Mouse (Mus musculus) MEL (cell line): ENCODE measurements at regions not wholly inside any gene's neighbourhood (a gene's known extent, or its start where the extent isn't known, plus 50 kb on each side); places are given as distances from the start of the nearest gene placed in this dataset.

Experiments used
- DNase-seq: peaks from one replicate; pipeline ENCODE4 v3.0.0; 2011; ENCODE audit warnings: low read depth, low spot score
- H3K27ac ChIP-seq: 2 replicates; pipeline ENCODE4 v1.5.1; 2012; ENCODE audit warnings: low read depth, mild to moderate bottlenecking, control low read depth, low read length, moderate library complexity; ENCODE audit not compliant: control insufficient read depth
- H3K27me3 ChIP-seq, 2 experiments: fragments of 150-350 bp in 1 of 2; sonication (generic) in 1 of 2; 2 replicates each; pipeline ENCODE4 v1.6.1; 2012; ENCODE audit warnings: low read length in 2 of 2, mild to moderate bottlenecking in 2 of 2, improper control_type of control experiment in 1 of 2, moderate library complexity in 1 of 2; ENCODE audit not compliant: insufficient read depth in 2 of 2, control insufficient read depth in 1 of 2
- H3K36me3 ChIP-seq, 2 experiments: 2 replicates each; pipeline ENCODE4 v1.6.1; 2012 to 2014; ENCODE audit warnings: low read length in 2 of 2, improper control_type of control experiment in 1 of 2, inconsistent platforms in 1 of 2, mild to moderate bottlenecking in 1 of 2; ENCODE audit not compliant: insufficient read depth in 2 of 2, control insufficient read depth in 1 of 2
- H3K4me1 ChIP-seq, 2 experiments: fragments of 150-350 bp in 1 of 2; sonication (generic) in 1 of 2; 2 replicates each; pipeline ENCODE4 v1.6.1; 2012; ENCODE audit warnings: low read length in 2 of 2, improper control_type of control experiment in 1 of 2, mild to moderate bottlenecking in 1 of 2; ENCODE audit not compliant: insufficient read depth in 2 of 2, control insufficient read depth in 1 of 2
- H3K4me3 ChIP-seq, 2 experiments: fragments of 150-350 bp in 1 of 2; sonication (generic) in 1 of 2; 2 replicates each; pipeline ENCODE4 v1.5.1; 2012; ENCODE audit warnings: low read depth in 2 of 2, low read length in 2 of 2, mild to moderate bottlenecking in 2 of 2, moderate library complexity in 2 of 2, control low read depth in 1 of 2, improper control_type of control experiment in 1 of 2; ENCODE audit not compliant: control insufficient read depth in 1 of 2, insufficient read depth in 1 of 2
- H3K79me2 ChIP-seq: 2 replicates; pipeline ENCODE4 v1.6.1; 2012; ENCODE audit warnings: mild to moderate bottlenecking, low read length, moderate library complexity; ENCODE audit not compliant: control insufficient read depth, poor library complexity, insufficient read depth
- H3K9ac ChIP-seq: 2 replicates; pipeline ENCODE4 v1.6.1; 2012; ENCODE audit warnings: low read depth, mild to moderate bottlenecking, control low read depth, low read length, moderate library complexity; ENCODE audit not compliant: control insufficient read depth, poor library complexity, severe bottlenecking
- H3K9me3 ChIP-seq: fragments of 150-350 bp; sonication (generic); replicated peaks from 2 replicates; pipeline ENCODE4 v1.6.1; 2012; ENCODE audit warnings: mild to moderate bottlenecking, low read length, improper control_type of control experiment, moderate library complexity; ENCODE audit not compliant: insufficient read depth
- CTCF ChIP-seq, 3 experiments: IDR thresholded peaks in 2 of 3; conservative IDR thresholded peaks in 1 of 3; 2 replicates each; pipeline ENCODE4 v1.5.1; 2011 to 2012; ENCODE audit warnings: low read length in 3 of 3, low read depth in 2 of 3, mild to moderate bottlenecking in 2 of 3, improper control_type of control experiment in 1 of 3, inconsistent platforms in 1 of 3, mixed read lengths in 1 of 3, moderate library complexity in 1 of 3; ENCODE audit not compliant: control insufficient read depth in 1 of 3, insufficient read depth in 1 of 3, poor library complexity in 1 of 3, severe bottlenecking in 1 of 3
- GABPA ChIP-seq: IDR thresholded peaks from 2 replicates; pipeline ENCODE4 v1.6.1; 2012; ENCODE audit warnings: low read depth, mild to moderate bottlenecking, inconsistent platforms, low read length, improper control_type of control experiment, moderate library complexity
- GATA1 ChIP-seq: IDR thresholded peaks from 2 replicates; pipeline ENCODE4 v1.6.1; 2011; ENCODE audit warnings: low read depth, low read length, improper control_type of control experiment
- MYB ChIP-seq: IDR thresholded peaks from 2 replicates; pipeline ENCODE4 v1.6.1; 2011; ENCODE audit warnings: mild to moderate bottlenecking, low read depth, low read length, improper control_type of control experiment
- NRF1 ChIP-seq: IDR thresholded peaks from 2 replicates; pipeline ENCODE4 v1.6.1; 2014; ENCODE audit warnings: low read depth, mild to moderate bottlenecking, inconsistent platforms, low read length, improper control_type of control experiment, moderate library complexity; ENCODE audit not compliant: poor library complexity, insufficient read depth, severe bottlenecking
- TAL1 ChIP-seq: IDR thresholded peaks from 2 replicates; pipeline ENCODE4 v1.6.1; 2012; ENCODE audit warnings: mild to moderate bottlenecking, inconsistent platforms, low read length, moderate library complexity, mixed read lengths
- TBP ChIP-seq: IDR thresholded peaks from 2 replicates; pipeline ENCODE4 v1.8.0; 2011; ENCODE audit warnings: low read depth, low read length, improper control_type of control experiment
- UBTF ChIP-seq: IDR thresholded peaks from 2 replicates; pipeline ENCODE4 v1.6.1; 2012; ENCODE audit warnings: low read depth, mild to moderate bottlenecking, inconsistent platforms, low read length, improper control_type of control experiment, moderate library complexity, borderline replicate concordance; ENCODE audit not compliant: insufficient read depth
- ZC3H11A ChIP-seq: IDR thresholded peaks from 2 replicates; pipeline ENCODE4 v1.6.1; 2012; ENCODE audit warnings: low read depth, mild to moderate bottlenecking, inconsistent platforms, low read length, improper control_type of control experiment
- ZNF384 ChIP-seq: IDR thresholded peaks from 2 replicates; pipeline ENCODE4 v1.6.1; 2012; ENCODE audit warnings: low read depth, mild to moderate bottlenecking, inconsistent platforms, low read length, improper control_type of control experiment

GRCm38 (mm10) chr3:54517251-54517650 is 156.3 kb downstream of the Postn start:
- Histone ChIP-seq H3K36me3 (no peaks in the 10 kb centered on the region), H3K79me2 (no peaks in the 10 kb centered on the region), H3K27me3 (no peaks in the 10 kb centered on the region), H3K4me1 (no peaks in the 10 kb centered on the region), H3K4me3 (no peak overlapping the region), H3K9ac (no peak overlapping the region), H3K9me3 (no peaks in the 10 kb centered on the region), H3K27ac (no peak overlapping the region)
- DNase-seq = no peak
- TF ChIP-seq UBTF (no peak), TBP (no peak), GABPA (no peak)

- Histone ChIP-seq H3K4me3 (no peak overlapping the region), H3K9me3 (no peaks in the 10 kb centered on the region), H3K27ac (no peak overlapping the region), H3K4me1 (no peaks in the 10 kb centered on the region), H3K79me2 (no peaks in the 10 kb centered on the region), H3K9ac (no peak overlapping the region), H3K36me3 (no peaks in the 10 kb centered on the region), H3K27me3 (no peaks in the 10 kb centered on the region)
- DNase-seq = no peak
- TF ChIP-seq TBP = no peak
- TF ChIP-seq GATA1 = no peak
- TF ChIP-seq, all 39 proteins: peak for 0
Observed at GRCm38 (mm10) chr3:54522716-54523115, 161.8 kb downstream of the Postn start.

- no peak for DNase-seq
- Histone ChIP-seq H3K27ac (no peak overlapping the region), H3K9me3 (no peaks in the 10 kb centered on the region), H3K4me3 (no peak overlapping the region), H3K9ac (no peak overlapping the region), H3K4me1 (no peaks in the 10 kb centered on the region), H3K36me3 (no peaks in the 10 kb centered on the region), H3K79me2 (no peaks in the 10 kb centered on the region), H3K27me3 (no peaks in the 10 kb centered on the region)
- TF ChIP-seq ZNF384 (no peak), GABPA (no peak)
Observed at GRCm38 (mm10) chr3:54526618-54527017, 165.7 kb downstream of the Postn start.

- Histone ChIP-seq H3K79me2 (no peaks in the 10 kb centered on the region), H3K9ac (no peak overlapping the region), H3K4me3 (no peak overlapping the region), H3K4me1 (no peaks in the 10 kb centered on the region), H3K27ac (no peak overlapping the region), H3K36me3 (no peaks in the 10 kb centered on the region), H3K9me3 (no peaks in the 10 kb centered on the region), H3K27me3 (no peaks in the 10 kb centered on the region)
- TF ChIP-seq MYB (no peak), ZC3H11A (no peak), CTCF (IDR thresholded peaks at IDR 0.05 in 2 of 3, conservative IDR thresholded peaks at IDR 0.05 in 1 of 3; ENCODE audit: control insufficient read depth in 1 of 3, insufficient read depth in 1 of 3, low read depth in 2 of 3, low read length in 3 of 3, poor library complexity in 1 of 3, severe bottlenecking in 1 of 3) (peak in 1 of 3 experiments; percentile 17; a peak in 2 of 6 replicates), NRF1 (no peak), TAL1 (no peak)
- DNase-seq = no peak
Observed at GRCm38 (mm10) chr3:54528292-54528691, 164.3 kb upstream of the Supt20 start.
